Mouse (Mus musculus) thymus, postnatal 36 days (tissue): Measurements from ENCODE around the gene Slc29a2.

Experiments used
- DNase-seq, 2 experiments: peaks; one replicate each; pipeline ENCODE4 v3.0.0; 2022; ENCODE audit warnings: mixed read lengths in 2 of 2

Gene Slc29a2

GRCm38 (mm10) chr19:5060365-5061330 lies 37.0 kb downstream of the Slc29a2 start:
- no peak for DNase-seq

- DNase-seq = no peak
Measured at GRCm38 (mm10) chr19:5062041-5062440, 38.4 kb downstream of the Slc29a2 start.

- no peak for DNase-seq
Measured at GRCm38 (mm10) chr19:5062446-5062845, 38.8 kb downstream of the Slc29a2 start.

- no peak for DNase-seq
Measured at GRCm38 (mm10) chr19:5065104-5065503, 41.4 kb downstream of the Slc29a2 start.

- DNase-seq = no peak
Measured at GRCm38 (mm10) chr19:5067040-5067799, 43.6 kb downstream of the Slc29a2 start.

- DNase-seq = no peak
Measured at GRCm38 (mm10) chr19:5067867-5068569, 44.4 kb downstream of the Slc29a2 start, which contains the start of gene Cd248. Gene Cd248 (plus strand): TSS chr19:5068078.

- DNase-seq = no peak
Measured at GRCm38 (mm10) chr19:5068570-5069234, 45.0 kb downstream of the Slc29a2 start.

GRCm38 (mm10) chr19:5069486-5069885 lies 45.8 kb downstream of the Slc29a2 start:
- DNase-seq = no peak

- DNase-seq = no peak
Measured at GRCm38 (mm10) chr19:5069978-5070377, 46.3 kb downstream of the Slc29a2 start.

GRCm38 (mm10) chr19:5071077-5071476 lies 47.4 kb downstream of the Slc29a2 start:
- DNase-seq = no peak

- peak in 1 of 2 experiments; percentile 36 for DNase-seq
Measured at GRCm38 (mm10) chr19:5071545-5072369, 48.1 kb downstream of the Slc29a2 start.

- DNase-seq = no peak
Measured at GRCm38 (mm10) chr19:5072389-5073019, 48.8 kb downstream of the Slc29a2 start.

GRCm38 (mm10) chr19:5073028-5073427 lies 49.4 kb downstream of the Slc29a2 start:
- DNase-seq = peak in 1 of 2 experiments; percentile 37

GRCm38 (mm10) chr19:5073518-5073917 lies 49.9 kb downstream of the Slc29a2 start:
- DNase-seq = no peak

GRCm38 (mm10) chr19:5079279-5079678 lies 55.6 kb downstream of the Slc29a2 start:
- no peak for DNase-seq
